Mouse (Mus musculus) olfactory bulb, adult 2 months (tissue): Measurements from ENCODE around the gene Slc1a1.

Source experiments
- CTCF ChIP-seq: fragments of 200-500 bp; IDR thresholded peaks from 2 replicates; pipeline ENCODE4 v1.5.1; 2012; ENCODE audit warnings: low read depth, mild to moderate bottlenecking, low read length, moderate library complexity; ENCODE audit not compliant: insufficient read depth
- POLR2A ChIP-seq: fragments of 200-500 bp; IDR thresholded peaks from 2 replicates; pipeline ENCODE4 v1.6.1; 2012; ENCODE audit warnings: mild to moderate bottlenecking, low read depth, low read length, moderate library complexity; ENCODE audit not compliant: insufficient read depth

GRCm38 (mm10) chr19:28806821-28807496 is 27.9 kb upstream of the Slc1a1 start:
- TF ChIP-seq CTCF (no peak), POLR2A (no peak)
